Comparison of ENCODE assay signal across 10 mouse cellular contexts in genomic region chr9:61510217-61510893, GRCm38 (mm10).
DNase-seq lines count a peak whose midpoint lies in the region; ATAC-seq and TF ChIP-seq lines count a peak whose summit lies in the region.
"Had no signal": no experiment of that assay in that cellular context is flagged by ENCODE, and none has a peak within 500 bp of the region (broad histone marks: within the 10 kb centered on the region; RNA-seq: fewer than 3 reads in every experiment).

No protein-coding gene starts in this region.

- no peak overlapping the region for H3K9ac ChIP-seq in forebrain, embryonic 11.5 days (ENCODE audit: low read length)
- no peak overlapping the region for H3K9ac ChIP-seq in neural tube, embryonic 12.5 days
- H3K9ac ChIP-seq: liver, embryonic 14.5 days had no signal

- TF ChIP-seq CTCF in lung, adult 2 months (IDR thresholded peaks at IDR 0.05; ENCODE audit: insufficient read depth, low read length): no peak

- intact Hi-C loops in left cerebral cortex, postnatal 14 days (cut with DNase I): no loop called here

- H3K4me2 ChIP-seq in forebrain, embryonic 11.5 days (ENCODE audit: low read depth, low read length, severe bottlenecking): peak overlapping the region; percentile 40; the same call in 1 of the 2 replicates
- peak overlapping the region; percentile 49 for H3K4me2 ChIP-seq in neural tube, embryonic 12.5 days (replicated peaks)

- no peaks in the 10 kb centered on the region for H3K36me3 ChIP-seq in forebrain, embryonic 11.5 days (ENCODE audit: control insufficient read depth, insufficient read depth, low read length)
- no peaks in the 10 kb centered on the region for H3K36me3 ChIP-seq in neural tube, embryonic 12.5 days

- H3K27ac ChIP-seq in forebrain, embryonic 11.5 days (ENCODE audit: low read depth, low read length): no peak overlapping the region
- H3K27ac ChIP-seq in neural tube, embryonic 12.5 days: no peak overlapping the region
- H3K27ac ChIP-seq: liver, embryonic 14.5 days had no signal

- no peak for TF ChIP-seq POLR2A in lung, adult 2 months (IDR thresholded peaks at IDR 0.05; ENCODE audit: borderline replicate concordance, extremely low read depth, low read depth, low read length)

- WGBS in forebrain, embryonic 11.5 days: 11% methylated on average over 14 of the region's 14 CpGs
- 10% methylated on average over 14 of the region's 14 CpGs for WGBS in neural tube, embryonic 12.5 days
- 37% methylated on average over 14 of the region's 14 CpGs for WGBS in lung, adult 2 months

- no peaks in the 10 kb centered on the region for H3K9me3 ChIP-seq in forebrain, embryonic 11.5 days (ENCODE audit: control insufficient read depth, low read length)
- H3K9me3 ChIP-seq in neural tube, embryonic 12.5 days: no peaks in the 10 kb centered on the region

- H3K4me3 ChIP-seq in forebrain, embryonic 11.5 days (ENCODE audit: low read depth, low read length): no peak overlapping the region
- H3K4me3 ChIP-seq in neural tube, embryonic 12.5 days: no peak overlapping the region
- no peak overlapping the region for H3K4me3 ChIP-seq in lung, adult 2 months (replicated peaks; ENCODE audit: extremely low read depth, low read depth, low read length)

- H3K4me1 ChIP-seq in forebrain, embryonic 11.5 days (replicated peaks; ENCODE audit: control insufficient read depth, insufficient read depth, low read length): peaks cover 16% of the 10 kb centered on the region
- peaks cover 25% of the 10 kb centered on the region for H3K4me1 ChIP-seq in neural tube, embryonic 12.5 days
- no peaks in the 10 kb centered on the region for H3K4me1 ChIP-seq in lung, adult 2 months (ENCODE audit: control insufficient read depth, insufficient read depth, low read length)

- H3K27me3 ChIP-seq in forebrain, embryonic 11.5 days (ENCODE audit: control insufficient read depth, insufficient read depth, low read length): peaks cover 5% of the 10 kb centered on the region; the same call in 1 of the 2 replicates
- H3K27me3 ChIP-seq in neural tube, embryonic 12.5 days (replicated peaks): peaks cover 15% of the 10 kb centered on the region

- no peak for ATAC-seq in forebrain, embryonic 11.5 days (replicated peaks; ENCODE audit: low FRiP score)
- ATAC-seq in neural tube, embryonic 12.5 days (ENCODE audit: low FRiP score, low read depth): peak; percentile 86

- DNase-seq in left cerebral cortex, postnatal 14 days (ENCODE audit: low spot score in 2 of 2): peak; percentile 23 to 41
- DNase-seq in left cerebral cortex, adult 8-10 months (ENCODE audit: low spot score in 2 of 2): no peak
- DNase-seq in forebrain, embryonic 11.5 days (ENCODE audit: low spot score): peak; percentile 60
- DNase-seq in layer of hippocampus, adult 8-10 months (ENCODE audit: low spot score in 2 of 2): peak; percentile 41 to 50
- DNase-seq in gastrocnemius, postnatal 10 days: no peak
- DNase-seq in adrenal gland, adult 8-10 months: no peak
- DNase-seq in lung, adult 2 months: no peak
- DNase-seq: adrenal gland, adult 2 months had no signal

Comparison
In these comparisons a context has a peak if more than half of its experiments do, and no peak if none do; other contexts are left out.
1. DNase-seq: peak in left cerebral cortex, postnatal 14 days (2 of 2), forebrain, embryonic 11.5 days (single experiment) and layer of hippocampus, adult 8-10 months (2 of 2); none in left cerebral cortex, adult 8-10 months (0 of 2), gastrocnemius, postnatal 10 days (single experiment), adrenal gland, adult 8-10 months (single experiment) and lung, adult 2 months (single experiment).